Mouse (Mus musculus) ovary, adult 10 weeks (tissue): ENCODE data around the gene Heg1. TPM values are rescaled to one million over a fixed set of nuclear protein-coding genes. Genes with fewer than 3 reads are reported as not detected.

ENCODE experiments used
- polyA plus RNA-seq: library from polyadenylated mRNA; stranded (reverse); fragments of 350-450 nt; fragmentation: Illumina TruSeq; extraction: RNeasy Lipid Tissue Mini Kit (QIAGEN cat#74804); gene quantifications from one replicate; pipeline ENCODE4 v1.2.3, GENCODE M21; 2014

Heg1 gene
- polyA plus RNA-seq, result 88.2 TPM

DNA sequence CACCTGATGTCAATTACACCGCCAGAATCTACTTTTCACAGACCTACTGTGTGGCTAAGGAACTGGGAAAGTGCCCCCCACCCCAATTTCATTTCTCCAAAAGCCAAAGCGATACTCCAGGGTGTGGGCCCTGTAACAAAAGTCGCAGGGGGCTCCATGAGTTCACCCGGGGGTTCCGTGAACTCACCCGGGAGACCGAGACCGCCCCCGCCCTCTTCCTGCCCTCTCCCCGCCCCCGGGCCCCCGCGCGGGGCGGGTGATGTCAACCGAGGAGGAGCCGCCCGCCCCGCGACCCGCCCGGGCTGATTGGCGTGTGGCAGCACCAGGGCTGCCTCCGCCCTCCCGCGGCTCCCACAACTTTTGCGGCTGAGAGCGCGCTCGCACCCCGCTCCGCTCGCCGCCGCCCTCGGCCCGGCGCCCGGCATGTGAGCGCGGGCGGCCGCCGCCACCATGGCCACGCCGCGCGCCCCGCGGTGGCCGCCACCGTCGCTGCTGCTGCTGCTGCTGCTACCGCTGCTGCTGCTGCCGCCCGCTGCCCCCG lies at the start of gene Heg1:
TSS of gene Heg1 (plus strand) at position 209 of the 541 bp plus-strand sequence.

GRCm38 (mm10) chr16:33793846-33794791 lies 109.9 kb downstream of the Heg1 start, which contains the start of gene Muc13:
TSS of gene Muc13 (plus strand) at chr16:33794037.

Other genes starting within 250 kb of the Heg1 start
- gene Slc12a8, start 167.0 kb upstream of the Heg1 start, polyA plus RNA-seq, result 0.86 TPM
- not detected for gene Muc13, start 109.7 kb downstream of the Heg1 start, polyA plus RNA-seq
- 161 TPM for gene Itgb5, start 145.3 kb downstream of the Heg1 start, polyA plus RNA-seq